In the genomic region with DNA sequence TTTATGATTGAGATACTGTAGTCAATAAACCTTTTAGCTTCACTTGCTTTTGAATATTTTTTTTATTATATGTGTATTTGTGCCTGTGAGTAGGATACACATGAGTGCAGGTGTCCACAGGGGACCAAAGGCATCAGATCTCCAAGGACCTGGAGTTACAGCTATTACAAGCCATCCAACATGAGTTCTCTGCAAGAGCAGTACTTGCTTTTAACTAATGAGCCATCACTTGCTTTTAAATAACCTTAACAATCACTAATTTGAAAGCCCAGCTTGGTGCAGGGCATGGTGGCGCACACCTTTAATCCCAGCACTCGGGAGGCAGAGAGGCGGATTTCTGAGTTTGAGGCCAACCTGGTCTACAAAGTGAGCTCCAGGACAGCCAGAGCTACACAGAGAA, we compare ENCODE assay signal across 32 mouse cellular contexts.
"Had no signal": no experiment of that assay in that cellular context is flagged by ENCODE, and none has a peak within 500 bp of the region (broad histone marks: within the 10 kb centered on the region; RNA-seq: fewer than 3 reads in every experiment).

No protein-coding gene starts in this region.

- ATAC-seq: liver, embryonic 12.5 days; liver, postnatal 0 days; lung, postnatal 0 days; midbrain, embryonic 13.5 days; midbrain, embryonic 15.5 days; midbrain, embryonic 16.5 days had no signal

- H3K36me3 ChIP-seq: liver, embryonic 12.5 days; liver, embryonic 15.5 days had no signal

- H3K9ac ChIP-seq: limb, embryonic 12.5 days; limb, embryonic 13.5 days; limb, embryonic 15.5 days; liver, embryonic 12.5 days; liver, embryonic 13.5 days; liver, embryonic 14.5 days; liver, embryonic 15.5 days; liver, postnatal 0 days; lung, embryonic 14.5 days; lung, embryonic 15.5 days; midbrain, embryonic 12.5 days; midbrain, embryonic 13.5 days; midbrain, embryonic 15.5 days had no signal

- H3K27ac ChIP-seq: left cerebral cortex, adult 2 months; limb, embryonic 10.5 days; limb, embryonic 12.5 days; limb, embryonic 13.5 days; limb, embryonic 15.5 days; liver, embryonic 12.5 days; liver, embryonic 13.5 days; liver, embryonic 14.5 days; liver, embryonic 15.5 days; lung, embryonic 15.5 days; macrophage; midbrain, embryonic 10.5 days; midbrain, embryonic 12.5 days; midbrain, embryonic 13.5 days; midbrain, embryonic 15.5 days had no signal

- H3K4me2 ChIP-seq: limb, embryonic 12.5 days; limb, embryonic 13.5 days; limb, embryonic 15.5 days; liver, embryonic 11.5 days; liver, embryonic 12.5 days; liver, embryonic 13.5 days; liver, embryonic 15.5 days; lung, embryonic 14.5 days; lung, embryonic 15.5 days; midbrain, embryonic 11.5 days; midbrain, embryonic 12.5 days; midbrain, embryonic 13.5 days; midbrain, embryonic 15.5 days had no signal

- H3K9me3 ChIP-seq: limb, embryonic 10.5 days; limb, embryonic 12.5 days; limb, embryonic 13.5 days; limb, embryonic 15.5 days; liver, embryonic 12.5 days; liver, embryonic 13.5 days; liver, embryonic 15.5 days; lung, embryonic 15.5 days; megakaryocyte, embryonic 14.5 days; midbrain, embryonic 10.5 days; midbrain, embryonic 12.5 days; midbrain, embryonic 13.5 days; midbrain, embryonic 15.5 days had no signal

- DNase-seq: left cerebral cortex, postnatal 4 days; liver; liver, embryonic 13.5 days; liver, postnatal 0 days; lung, adult 18-20 months; lung, adult 2 months; lung, embryonic 14.5 days; lung, postnatal 10 days; lung, postnatal 14 days; lung, postnatal 36 days; lung, postnatal 4 days; midbrain, embryonic 14.5 days had no signal

- H3K4me3 ChIP-seq: left cerebral cortex, adult 2 months; limb, embryonic 10.5 days; limb, embryonic 12.5 days; limb, embryonic 13.5 days; limb, embryonic 15.5 days; liver, embryonic 12.5 days; liver, embryonic 13.5 days; liver, embryonic 15.5 days; lung, embryonic 15.5 days; megakaryocyte, embryonic 14.5 days; midbrain, embryonic 10.5 days; midbrain, embryonic 12.5 days; midbrain, embryonic 13.5 days; midbrain, embryonic 15.5 days; myocyte had no signal

- H3K27me3 ChIP-seq: limb, embryonic 12.5 days; limb, embryonic 15.5 days; liver, embryonic 13.5 days; lung, embryonic 15.5 days; megakaryocyte, embryonic 14.5 days; midbrain, embryonic 12.5 days; midbrain, embryonic 13.5 days had no signal
